Mouse (Mus musculus): ENCODE measurements at regions not wholly inside any gene's neighbourhood (a gene's known extent, or its start where the extent isn't known, plus 50 kb on each side); places are given as distances from the start of the nearest gene placed in this dataset.
A peak's percentile ranks its signal among the peaks of the same experiment; 100 is the strongest.

- Histone ChIP-seq H3K9me3 (no peaks in the 10 kb centered on the region), H3K9ac (no peak overlapping the region), H3K27me3 (no peaks in the 10 kb centered on the region), H3K36me3 (no peaks in the 10 kb centered on the region), H3K4me3 (no peak overlapping the region), H3K27ac (replicated peaks) (no peak overlapping the region), H3K4me2 (no peak overlapping the region), H3K4me1 (replicated peaks) (no peaks in the 10 kb centered on the region; the same call in 1 of the 2 replicates)
- ATAC-seq (ENCODE audit: low read depth) = no peak
- WGBS = 81% methylated on average over 4 of the region's 4 CpGs
These were observed 466.2 kb downstream of the Zfp536 start for GRCm38 (mm10) chr7:37307191-37307590.

DNA sequence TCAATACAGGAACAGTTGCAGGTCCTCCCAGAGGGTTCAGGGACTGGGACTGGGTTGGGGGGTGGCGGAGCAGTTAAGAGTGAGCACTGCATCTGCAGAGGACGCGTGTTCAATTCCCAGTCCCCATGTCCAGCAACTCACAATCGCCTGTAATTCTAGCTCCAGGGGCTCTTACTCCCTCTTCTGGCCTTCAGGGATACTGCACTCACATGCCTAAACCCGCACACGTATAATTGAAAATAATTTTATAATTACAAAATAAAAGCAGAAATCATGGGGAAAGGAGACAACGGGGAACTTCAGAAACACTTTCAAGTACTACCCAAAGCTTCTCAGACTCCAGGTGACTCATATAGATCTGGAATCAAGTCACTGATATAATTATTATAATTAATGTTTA, 448.8 kb downstream of the Zfp536 start:
- Histone ChIP-seq H3K27me3 (no peaks in the 10 kb centered on the region), H3K4me1 (replicated peaks) (peaks cover 14% of the 10 kb centered on the region; the same call in 1 of the 2 replicates), H3K36me3 (no peaks in the 10 kb centered on the region), H3K4me3 (no peak overlapping the region), H3K9ac (no peak overlapping the region), H3K27ac (replicated peaks) (no peak overlapping the region), H3K4me2 (no peak overlapping the region), H3K9me3 (no peaks in the 10 kb centered on the region; the same call in 1 of the 2 replicates)
- ATAC-seq (ENCODE audit: low read depth) = no peak
- WGBS = 93% methylated on average over 7 of the region's 7 CpGs

GRCm38 (mm10) chr7:37333451-37333850, 440.0 kb downstream of the Zfp536 start:
- Histone ChIP-seq H3K9ac (no peak overlapping the region), H3K4me1 (replicated peaks) (peaks cover 41% of the 10 kb centered on the region), H3K36me3 (no peaks in the 10 kb centered on the region), H3K27me3 (no peaks in the 10 kb centered on the region), H3K4me2 (no peak overlapping the region), H3K27ac (replicated peaks) (no peak overlapping the region), H3K4me3 (no peak overlapping the region), H3K9me3 (no peaks in the 10 kb centered on the region; the same call in 1 of the 2 replicates)
- 55% methylated on average over 16 of the region's 16 CpGs for WGBS
- ATAC-seq (ENCODE audit: low read depth) = no peak

GRCm38 (mm10) chr7:37335212-37335611, 438.2 kb downstream of the Zfp536 start:
- no peaks in the 10 kb centered on the region for H3K27me3 ChIP-seq
- no peak overlapping the region for H3K4me3 ChIP-seq
- H3K4me2 ChIP-seq = no peak overlapping the region
- H3K36me3 ChIP-seq = no peaks in the 10 kb centered on the region
- no peak for ATAC-seq (ENCODE audit: low read depth)
- no peaks in the 10 kb centered on the region for H3K9me3 ChIP-seq
- H3K9ac ChIP-seq = no peak overlapping the region
- WGBS = 66% methylated on average over 7 of the region's 7 CpGs
- peaks cover 47% of the 10 kb centered on the region for H3K4me1 ChIP-seq (replicated peaks)
- 0 out of 2 replicates have a peak overlapping the region, but pooled peaks have one; percentile 0 for H3K27ac ChIP-seq (replicated peaks)

DNA sequence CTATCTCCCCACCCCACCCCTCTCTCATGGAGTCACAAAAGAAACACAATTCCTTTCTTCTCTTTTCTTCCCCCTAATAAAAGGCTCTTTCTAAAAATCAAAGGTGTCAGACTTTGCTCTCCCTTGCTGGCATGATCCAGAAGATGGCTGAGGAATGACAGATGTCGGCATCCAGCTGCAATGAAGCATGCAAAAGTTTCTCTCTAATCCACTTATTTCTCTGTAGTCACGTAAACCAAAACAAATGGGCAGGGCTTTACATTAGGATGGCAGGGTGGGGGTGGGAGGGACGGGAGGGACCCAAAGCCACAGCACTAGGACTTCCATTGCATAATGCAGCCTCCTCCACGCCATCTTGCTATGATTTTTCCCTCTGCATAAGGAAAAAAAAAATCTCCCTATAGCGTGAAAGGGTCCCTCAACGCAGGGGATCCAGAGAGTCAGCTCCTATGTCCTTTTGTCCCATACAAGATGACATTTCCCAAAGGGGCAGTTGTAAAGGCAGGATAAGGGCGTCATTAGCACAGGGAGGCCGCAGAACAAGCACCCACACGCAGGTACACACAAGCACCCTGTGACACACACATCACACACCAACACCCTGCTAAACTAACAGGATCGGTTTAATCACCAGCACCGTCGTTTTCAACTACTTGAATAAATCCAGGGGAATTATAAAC, 437.1 kb downstream of the Zfp536 start:
- Histone ChIP-seq H3K4me3 (peak overlapping the region; percentile 30), H3K36me3 (no peaks in the 10 kb centered on the region), H3K9me3 (no peaks in the 10 kb centered on the region), H3K27ac (replicated peaks) (peak overlapping the region; percentile 92), H3K9ac (peak overlapping the region; percentile 70), H3K27me3 (no peaks in the 10 kb centered on the region), H3K4me2 (peak overlapping the region; percentile 60), H3K4me1 (replicated peaks) (peaks cover 47% of the 10 kb centered on the region)
- WGBS = 9% methylated on average over 12 of the region's 12 CpGs
- peak; percentile 49; the same call in 1 of the 2 replicates for ATAC-seq (ENCODE audit: low read depth)

- no peaks in the 10 kb centered on the region for H3K27me3 ChIP-seq
- 2% methylated on average over 28 of the region's 28 CpGs for WGBS
These were observed 436.4 kb downstream of the Zfp536 start for GRCm38 (mm10) chr7:37336851-37337531.

DNA sequence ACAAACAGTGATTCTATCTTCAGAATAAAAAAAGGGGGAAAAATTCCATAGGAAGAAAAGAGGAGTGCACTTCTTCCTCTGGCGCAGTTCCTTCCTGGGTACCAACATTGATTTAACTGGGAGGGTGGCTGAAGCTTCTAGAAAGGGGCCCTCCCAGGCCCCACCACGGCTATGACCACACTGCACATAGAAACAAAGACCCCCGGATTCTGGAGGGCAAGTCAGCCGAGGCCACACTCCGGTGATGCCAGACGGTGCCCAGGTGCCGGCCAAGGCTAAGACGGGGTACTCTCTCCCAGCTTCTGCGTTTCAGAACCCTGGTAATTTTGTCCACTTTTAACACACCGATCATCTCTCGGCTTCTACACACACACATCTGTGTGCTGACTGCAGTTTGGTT, 435.8 kb downstream of the Zfp536 start:
- Histone ChIP-seq H3K27me3 (no peaks in the 10 kb centered on the region), H3K9me3 (no peaks in the 10 kb centered on the region), H3K36me3 (no peaks in the 10 kb centered on the region), H3K4me3 (no peak overlapping the region), H3K4me1 (replicated peaks) (peaks cover 54% of the 10 kb centered on the region), H3K4me2 (peak overlapping the region; percentile 60), H3K27ac (replicated peaks) (peak overlapping the region; percentile 92), H3K9ac (peak overlapping the region; percentile 70)
- WGBS = 33% methylated on average over 11 of the region's 11 CpGs
- ATAC-seq (ENCODE audit: low read depth) = peak; percentile 32

More at GRCm38 (mm10) chr7:37336851-37337531, 436.4 kb downstream of the Zfp536 start:
- Histone ChIP-seq H3K9ac (peak overlapping the region; percentile 70), H3K9me3 (no peaks in the 10 kb centered on the region), H3K4me1 (replicated peaks) (peaks cover 48% of the 10 kb centered on the region), H3K27ac (replicated peaks) (peak overlapping the region; percentile 92), H3K4me2 (peak overlapping the region; percentile 60), H3K4me3 (peak overlapping the region; percentile 30), H3K36me3 (no peaks in the 10 kb centered on the region)
- ATAC-seq (ENCODE audit: low read depth) = peak; percentile 60; the same call in 1 of the 2 replicates

DNA sequence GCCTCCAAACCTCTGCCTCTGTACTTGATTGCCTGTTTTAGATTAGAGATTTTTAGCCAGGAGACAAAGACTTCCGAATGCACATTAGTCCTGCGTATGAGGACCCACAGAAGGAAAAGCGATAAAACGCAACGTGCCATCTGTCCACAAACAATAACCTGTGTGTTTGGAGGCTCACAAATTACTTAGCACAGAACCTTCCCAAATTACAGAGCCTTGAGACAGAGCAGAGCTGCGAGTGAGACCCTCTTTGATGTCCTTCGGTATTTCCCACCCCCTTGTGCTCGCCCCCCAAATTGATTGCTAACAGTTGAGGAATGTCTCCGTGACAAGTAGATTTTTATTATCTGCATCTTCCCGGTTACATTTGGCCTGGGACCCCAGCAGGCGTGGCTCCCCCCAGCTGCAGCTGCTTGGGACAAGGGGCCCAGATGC, 435.4 kb downstream of the Zfp536 start:
- ATAC-seq (ENCODE audit: low read depth) = peak; percentile 29
- H3K9me3 ChIP-seq = no peaks in the 10 kb centered on the region
- no peaks in the 10 kb centered on the region for H3K36me3 ChIP-seq
- H3K4me3 ChIP-seq = no peak overlapping the region
- peaks cover 59% of the 10 kb centered on the region for H3K4me1 ChIP-seq (replicated peaks)
- H3K4me2 ChIP-seq = peak overlapping the region; percentile 60
- peak overlapping the region; percentile 70 for H3K9ac ChIP-seq
- WGBS = 5% methylated on average over 11 of the region's 11 CpGs
- H3K27me3 ChIP-seq = no peaks in the 10 kb centered on the region
- H3K27ac ChIP-seq (replicated peaks) = peak overlapping the region; percentile 92

- peak overlapping the region; percentile 35 for H3K4me3 ChIP-seq
- H3K9me3 ChIP-seq = no peaks in the 10 kb centered on the region
- 14% methylated on average over 11 of the region's 11 CpGs for WGBS
- ATAC-seq (ENCODE audit: low read depth) = peak; percentile 34; the same call in 1 of the 2 replicates
- peak overlapping the region; percentile 73 for H3K9ac ChIP-seq
- H3K4me2 ChIP-seq = peak overlapping the region; percentile 71
- H3K4me1 ChIP-seq (replicated peaks) = peaks cover 70% of the 10 kb centered on the region
- no peaks in the 10 kb centered on the region for H3K27me3 ChIP-seq
- H3K36me3 ChIP-seq = no peaks in the 10 kb centered on the region
- H3K27ac ChIP-seq (replicated peaks) = peak overlapping the region; percentile 85
These were observed 430.8 kb downstream of the Zfp536 start for GRCm38 (mm10) chr7:37342613-37343012.

GRCm38 (mm10) chr7:37343021-37343593, 430.3 kb downstream of the Zfp536 start:
- peaks cover 68% of the 10 kb centered on the region for H3K4me1 ChIP-seq (replicated peaks)
- H3K9ac ChIP-seq = peak overlapping the region; percentile 73
- H3K27ac ChIP-seq (replicated peaks) = peak overlapping the region; percentile 85
- no peaks in the 10 kb centered on the region for H3K36me3 ChIP-seq
- ATAC-seq (ENCODE audit: low read depth) = peak; percentile 57; the same call in 1 of the 2 replicates
- H3K4me3 ChIP-seq = peak overlapping the region; percentile 35
- H3K4me2 ChIP-seq = peak overlapping the region; percentile 71
- no peaks in the 10 kb centered on the region for H3K27me3 ChIP-seq
- 8% methylated on average over 23 of the region's 23 CpGs for WGBS
- no peaks in the 10 kb centered on the region for H3K9me3 ChIP-seq

DNA sequence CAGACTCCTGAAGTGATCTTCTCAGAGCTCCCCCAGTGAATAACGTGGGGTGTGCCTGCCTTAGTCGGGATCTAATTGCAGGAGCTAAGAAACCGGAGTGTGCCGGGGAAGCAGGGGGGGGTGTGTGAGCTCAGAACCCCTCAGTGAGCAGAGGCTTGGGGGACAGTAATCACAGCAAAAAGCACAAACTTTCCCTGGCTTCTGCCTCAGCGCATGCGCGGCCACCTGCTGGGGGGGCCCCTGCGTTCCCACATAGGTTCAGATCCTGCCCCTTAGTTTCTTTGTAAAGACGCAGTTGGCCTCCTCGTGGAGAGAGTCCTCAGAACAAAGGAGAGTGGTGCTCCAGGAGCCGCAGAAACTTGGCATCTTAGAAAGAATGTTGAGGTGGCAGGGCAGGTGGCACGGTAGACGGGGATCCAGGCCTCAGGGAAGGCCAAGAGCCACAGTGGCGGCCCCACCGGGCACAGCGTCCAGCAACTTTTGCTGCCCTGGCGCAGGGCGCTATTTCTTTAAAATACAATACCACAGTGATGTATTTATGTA, 429.7 kb downstream of the Zfp536 start:
- Histone ChIP-seq H3K9me3 (no peaks in the 10 kb centered on the region), H3K36me3 (no peaks in the 10 kb centered on the region), H3K9ac (peak overlapping the region; percentile 73), H3K4me3 (peak overlapping the region; percentile 35), H3K27ac (replicated peaks) (peak overlapping the region; percentile 85), H3K27me3 (no peaks in the 10 kb centered on the region), H3K4me2 (peak overlapping the region; percentile 71), H3K4me1 (replicated peaks) (peaks cover 65% of the 10 kb centered on the region)
- 20% methylated on average over 18 of the region's 18 CpGs for WGBS
- ATAC-seq (ENCODE audit: low read depth) = 0 out of 2 replicates have a peak, but pooled peaks have one; percentile 7

DNA sequence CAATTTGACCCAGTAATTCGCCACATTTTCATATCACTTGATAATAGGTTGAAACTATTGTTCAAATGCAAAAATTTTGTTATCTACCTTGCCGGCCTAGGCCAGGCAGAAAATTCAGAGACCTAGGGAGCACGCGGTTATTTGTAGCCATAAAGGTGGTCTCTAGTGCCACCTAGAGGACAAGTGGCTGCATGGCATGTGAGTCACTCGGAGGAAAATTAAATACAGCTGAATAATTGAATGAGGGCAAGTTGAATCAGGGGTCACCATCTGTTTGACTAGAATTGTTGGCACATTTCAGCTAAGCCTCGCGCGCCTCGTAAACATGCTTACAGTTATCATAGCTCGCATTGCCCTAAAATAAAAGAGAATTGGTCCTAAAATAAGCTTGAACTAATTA, 427.4 kb downstream of the Zfp536 start:
- 0 out of 2 replicates have a peak overlapping the region, but pooled peaks have one; percentile 38 for H3K27ac ChIP-seq (replicated peaks)
- peak; percentile 33 for ATAC-seq (ENCODE audit: low read depth)

More for the DNA sequence above, 427.4 kb downstream of the Zfp536 start:
- Histone ChIP-seq H3K36me3 (no peaks in the 10 kb centered on the region), H3K9ac (no peak overlapping the region), H3K4me2 (no peak overlapping the region), H3K4me1 (replicated peaks) (peaks cover 62% of the 10 kb centered on the region), H3K4me3 (no peak overlapping the region), H3K9me3 (no peaks in the 10 kb centered on the region), H3K27me3 (no peaks in the 10 kb centered on the region)
- 1% methylated on average over 10 of the region's 10 CpGs for WGBS

Measured in neural tube, embryonic 13.5 days (tissue).